Mouse (Mus musculus): ENCODE measurements at regions not wholly inside any gene's neighbourhood (a gene's known extent, or its start where the extent isn't known, plus 50 kb on each side); places are given as distances from the start of the nearest gene placed in this dataset.

DNA sequence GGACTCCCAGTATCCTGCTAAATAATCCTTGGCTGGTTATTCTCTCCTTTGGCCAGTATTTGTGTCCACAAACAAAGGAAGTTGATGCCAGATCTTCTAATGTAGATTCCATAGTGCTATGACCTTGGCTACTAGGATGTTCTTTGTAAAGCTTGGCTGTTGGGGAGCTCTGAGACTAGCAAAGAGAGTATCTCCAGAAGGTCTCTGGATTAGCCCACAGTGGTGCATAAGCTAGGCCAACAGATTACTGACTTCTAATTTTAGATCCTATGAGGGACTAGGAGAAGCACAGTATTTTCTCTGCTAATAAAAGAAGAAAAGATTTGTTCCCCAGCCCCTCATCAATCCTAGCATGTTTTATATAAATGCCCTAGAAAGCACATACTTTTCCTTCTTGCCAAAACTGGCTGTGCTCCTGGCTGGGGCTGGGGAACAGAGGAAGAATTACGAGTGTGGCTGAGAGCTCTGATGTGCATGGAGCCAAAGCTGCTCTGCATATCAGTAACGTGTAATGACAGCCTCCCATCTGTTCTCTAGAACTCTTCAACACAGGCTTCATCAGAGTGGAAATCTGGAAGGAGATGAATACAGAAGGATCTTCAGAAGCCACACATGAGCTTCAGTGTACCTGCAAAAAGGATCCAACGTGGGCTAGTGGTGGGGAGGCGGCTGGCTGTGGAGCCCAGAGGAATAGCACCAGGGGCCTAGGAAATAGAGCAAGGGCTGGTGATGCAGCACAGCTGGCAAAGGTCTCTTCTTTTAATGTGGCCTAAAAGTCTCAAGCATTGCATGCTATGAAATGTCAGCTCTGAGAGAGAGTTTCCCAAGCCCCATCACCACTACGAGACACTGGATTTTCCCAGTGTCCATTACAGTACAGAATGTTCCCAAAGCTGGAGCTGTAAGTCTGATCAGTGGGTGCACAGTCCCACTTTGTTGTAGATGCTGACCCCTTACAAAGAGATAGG, 283.0 kb upstream of the Plxna2 start:
- Histone ChIP-seq H3K9me3 (ENCODE audit: low read length) (no peaks in the 10 kb centered on the region), H3K36me3 (ENCODE audit: insufficient read depth, low read length) (no peaks in the 10 kb centered on the region), H3K4me1 (replicated peaks; ENCODE audit: low read depth, low read length) (no peaks in the 10 kb centered on the region), H3K27me3 (ENCODE audit: insufficient read depth, low read length) (no peaks in the 10 kb centered on the region), H3K4me3 (replicated peaks; ENCODE audit: low read length) (no peak overlapping the region)
- TF ChIP-seq POU5F1 (IDR thresholded peaks at IDR 0.05; ENCODE audit: borderline replicate concordance, low read length) (no peak), CTCF (conservative IDR thresholded peaks at IDR 0.05; ENCODE audit: low read length) (no peak), NANOG (IDR thresholded peaks at IDR 0.05; ENCODE audit: borderline replicate concordance, low read length) (no peak)

GRCm38 (mm10) chr1:194332639-194333038, 285.4 kb upstream of the Plxna2 start:
- Histone ChIP-seq H3K4me1 (replicated peaks; ENCODE audit: low read depth, low read length) (no peaks in the 10 kb centered on the region), H3K9me3 (ENCODE audit: low read length) (no peaks in the 10 kb centered on the region), H3K4me3 (replicated peaks; ENCODE audit: low read length) (no peak overlapping the region), H3K27me3 (ENCODE audit: insufficient read depth, low read length) (no peaks in the 10 kb centered on the region), H3K36me3 (ENCODE audit: insufficient read depth, low read length) (no peaks in the 10 kb centered on the region)
- TF ChIP-seq NANOG (IDR thresholded peaks at IDR 0.05; ENCODE audit: borderline replicate concordance, low read length) (no peak), CTCF (conservative IDR thresholded peaks at IDR 0.05; ENCODE audit: low read length) (no peak), POU5F1 (IDR thresholded peaks at IDR 0.05; ENCODE audit: borderline replicate concordance, low read length) (no peak)

DNA sequence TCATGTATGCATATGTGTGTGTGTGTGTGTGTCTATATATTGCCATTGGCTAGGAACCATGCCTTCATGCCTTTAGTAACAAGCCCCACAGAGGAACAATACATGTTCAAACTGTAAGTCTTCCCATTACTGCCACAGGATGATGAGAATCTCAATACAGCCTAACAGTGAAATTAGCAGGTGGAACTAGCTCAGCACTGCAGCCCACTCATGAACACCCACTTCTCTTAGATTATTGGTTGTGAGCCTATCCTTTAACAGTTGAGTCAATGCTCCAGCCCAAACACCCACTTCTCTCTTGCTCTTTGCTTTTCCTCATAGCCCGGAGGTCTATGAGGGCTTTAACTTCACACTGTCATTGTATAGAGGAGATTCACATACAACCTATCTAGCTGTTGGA, 287.5 kb upstream of the Plxna2 start:
- Histone ChIP-seq H3K36me3 (ENCODE audit: insufficient read depth, low read length) (no peaks in the 10 kb centered on the region), H3K27me3 (ENCODE audit: insufficient read depth, low read length) (no peaks in the 10 kb centered on the region), H3K9me3 (ENCODE audit: low read length) (no peaks in the 10 kb centered on the region), H3K4me3 (replicated peaks; ENCODE audit: low read length) (no peak overlapping the region), H3K4me1 (replicated peaks; ENCODE audit: low read depth, low read length) (no peaks in the 10 kb centered on the region)
- TF ChIP-seq POU5F1 (IDR thresholded peaks at IDR 0.05; ENCODE audit: borderline replicate concordance, low read length), result no peak

GRCm38 (mm10) chr1:194320320-194321036, 297.5 kb upstream of the Plxna2 start:
- Histone ChIP-seq H3K9me3 (ENCODE audit: low read length) (no peaks in the 10 kb centered on the region), H3K4me1 (replicated peaks; ENCODE audit: low read depth, low read length) (0 out of 2 replicates have a peak, but pooled peaks cover 5% of the 10 kb centered on the region), H3K4me3 (replicated peaks; ENCODE audit: low read length) (no peak overlapping the region), H3K27me3 (ENCODE audit: insufficient read depth, low read length) (no peaks in the 10 kb centered on the region), H3K36me3 (ENCODE audit: insufficient read depth, low read length) (no peaks in the 10 kb centered on the region)
- TF ChIP-seq NANOG (IDR thresholded peaks at IDR 0.05; ENCODE audit: borderline replicate concordance, low read length) (no peak), CTCF (conservative IDR thresholded peaks at IDR 0.05; ENCODE audit: low read length) (no peak), POU5F1 (IDR thresholded peaks at IDR 0.05; ENCODE audit: borderline replicate concordance, low read length) (no peak)

GRCm38 (mm10) chr1:194318351-194318750, 299.7 kb upstream of the Plxna2 start:
- H3K9me3 ChIP-seq (ENCODE audit: low read length), result no peaks in the 10 kb centered on the region
- 0 out of 2 replicates have a peak, but pooled peaks cover 5% of the 10 kb centered on the region for H3K4me1 ChIP-seq (replicated peaks; ENCODE audit: low read depth, low read length)
- H3K27me3 ChIP-seq (ENCODE audit: insufficient read depth, low read length), result no peaks in the 10 kb centered on the region
- TF ChIP-seq NANOG (IDR thresholded peaks at IDR 0.05; ENCODE audit: borderline replicate concordance, low read length), result no peak
- no peak for TF ChIP-seq POU5F1 (IDR thresholded peaks at IDR 0.05; ENCODE audit: borderline replicate concordance, low read length)
- TF ChIP-seq CTCF (conservative IDR thresholded peaks at IDR 0.05; ENCODE audit: low read length), result no peak
- no peaks in the 10 kb centered on the region for H3K36me3 ChIP-seq (ENCODE audit: insufficient read depth, low read length)
- H3K4me3 ChIP-seq (replicated peaks; ENCODE audit: low read length), result no peak overlapping the region

DNA sequence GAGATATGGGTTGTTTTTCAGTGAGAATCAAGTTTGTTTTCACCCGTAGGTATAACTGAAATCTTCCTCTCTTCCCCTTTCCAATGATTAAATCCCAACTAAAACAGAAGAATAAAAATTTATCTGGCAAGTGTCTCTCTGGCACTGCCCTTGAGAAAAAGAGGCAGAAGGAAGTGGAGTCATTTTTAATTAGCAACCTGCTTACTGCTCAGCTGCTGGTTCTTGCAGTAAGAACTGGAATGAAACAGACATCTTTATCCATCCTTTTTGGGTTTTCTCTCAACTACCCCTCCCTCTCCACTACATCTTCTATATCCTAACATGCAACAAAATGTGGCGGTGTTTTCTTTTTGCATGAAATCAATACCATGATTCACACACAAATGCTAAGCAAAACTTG, 302.4 kb upstream of the Plxna2 start:
- Histone ChIP-seq H3K36me3 (ENCODE audit: insufficient read depth, low read length) (no peaks in the 10 kb centered on the region), H3K4me1 (replicated peaks; ENCODE audit: low read depth, low read length) (0 out of 2 replicates have a peak, but pooled peaks cover 3% of the 10 kb centered on the region), H3K27me3 (ENCODE audit: insufficient read depth, low read length) (no peaks in the 10 kb centered on the region), H3K9me3 (ENCODE audit: low read length) (no peaks in the 10 kb centered on the region), H3K4me3 (replicated peaks; ENCODE audit: low read length) (no peak overlapping the region)
- no peak for TF ChIP-seq POU5F1 (IDR thresholded peaks at IDR 0.05; ENCODE audit: borderline replicate concordance, low read length)
- TF ChIP-seq CTCF (conservative IDR thresholded peaks at IDR 0.05; ENCODE audit: low read length), result no peak
- no peak for TF ChIP-seq NANOG (IDR thresholded peaks at IDR 0.05; ENCODE audit: borderline replicate concordance, low read length)

GRCm38 (mm10) chr1:194310373-194310772, 307.6 kb upstream of the Plxna2 start:
- H3K36me3 ChIP-seq (ENCODE audit: insufficient read depth, low read length), result no peaks in the 10 kb centered on the region
- TF ChIP-seq POU5F1 (IDR thresholded peaks at IDR 0.05; ENCODE audit: borderline replicate concordance, low read length) (no peak), NANOG (IDR thresholded peaks at IDR 0.05; ENCODE audit: borderline replicate concordance, low read length) (no peak), CTCF (conservative IDR thresholded peaks at IDR 0.05; ENCODE audit: low read length) (no peak)
- no peak overlapping the region for H3K4me3 ChIP-seq (replicated peaks; ENCODE audit: low read length)
- no peaks in the 10 kb centered on the region for H3K9me3 ChIP-seq (ENCODE audit: low read length)
- no peaks in the 10 kb centered on the region for H3K27me3 ChIP-seq (ENCODE audit: insufficient read depth, low read length)
- H3K4me1 ChIP-seq (replicated peaks; ENCODE audit: low read depth, low read length), result no peaks in the 10 kb centered on the region

DNA sequence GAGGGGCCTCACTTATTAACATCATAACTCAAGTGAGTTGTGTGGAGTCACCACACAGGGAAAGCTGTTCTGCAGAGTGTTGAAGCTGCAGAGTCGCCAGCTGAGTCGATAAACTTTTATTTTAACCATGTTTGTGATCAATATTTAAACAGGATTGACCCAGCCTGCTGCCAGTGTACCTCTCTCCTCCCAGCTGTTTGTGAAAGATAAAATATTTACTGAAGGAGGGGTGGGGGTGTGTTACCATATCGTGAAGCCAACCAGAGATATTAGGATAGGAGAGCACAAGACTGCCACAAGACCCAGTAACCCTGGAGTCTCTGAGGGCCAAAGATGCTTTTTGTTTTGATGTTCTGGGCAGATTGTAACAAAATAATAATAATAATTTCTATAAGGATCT, 309.4 kb upstream of the Plxna2 start:
- TF ChIP-seq CTCF (conservative IDR thresholded peaks at IDR 0.05; ENCODE audit: low read length) (no peak), NANOG (IDR thresholded peaks at IDR 0.05; ENCODE audit: borderline replicate concordance, low read length) (no peak), POU5F1 (IDR thresholded peaks at IDR 0.05; ENCODE audit: borderline replicate concordance, low read length) (no peak)
- no peaks in the 10 kb centered on the region for H3K27me3 ChIP-seq (ENCODE audit: insufficient read depth, low read length)
- H3K4me3 ChIP-seq (replicated peaks; ENCODE audit: low read length), result no peak overlapping the region
- no peaks in the 10 kb centered on the region for H3K4me1 ChIP-seq (replicated peaks; ENCODE audit: low read depth, low read length)
- H3K9me3 ChIP-seq (ENCODE audit: low read length), result no peaks in the 10 kb centered on the region
- H3K36me3 ChIP-seq (ENCODE audit: insufficient read depth, low read length), result no peaks in the 10 kb centered on the region

All from E14TG2a.4 (cell line).